Mouse (Mus musculus) kidney, postnatal 0 days (tissue): Measurements from ENCODE around the gene Micu1. TPM values are rescaled to one million over a fixed set of nuclear protein-coding genes. Genes with fewer than 3 reads are reported as not detected.
"Not testable (repeated sequence)": the region's sequence is repeated elsewhere in the genome, so short reads cannot be mapped to it uniquely, and the experiment has no call there.

ENCODE experiments used
- ATAC-seq: fragments of 200-750 bp; cut with Nextera tagmentation; replicated peaks from 2 replicates; pipeline ENCODE4 v1.8.0; 2017; ENCODE audit warnings: low read depth, moderate number of reproducible peaks, moderate TSS enrichment, moderate library complexity; ENCODE audit not compliant: low FRiP score
- DNase-seq: peaks from one replicate; pipeline ENCODE4 v3.0.0-alpha.2; 2016; ENCODE audit warnings: low spot score
- H3K27ac ChIP-seq: fragments of 300-500 bp; sonication (generic); 2 replicates; pipeline ENCODE4 v1.5.1; 2014; ENCODE audit warnings: mild to moderate bottlenecking
- H3K27me3 ChIP-seq: fragments of 300-500 bp; sonication (generic); 2 replicates; pipeline ENCODE4 v1.6.1; 2014; ENCODE audit warnings: low read length, mixed read lengths; ENCODE audit not compliant: insufficient read depth
- H3K36me3 ChIP-seq: fragments of 300-500 bp; sonication (generic); 2 replicates; pipeline ENCODE4 v1.6.1; 2014; ENCODE audit warnings: low read length, mixed read lengths; ENCODE audit not compliant: insufficient read depth
- H3K4me1 ChIP-seq: fragments of 300-500 bp; sonication (generic); replicated peaks from 2 replicates; pipeline ENCODE4 v1.6.1; 2014; ENCODE audit warnings: antibody characterized with exemption, low read length, mixed read lengths; ENCODE audit not compliant: insufficient read depth
- H3K4me2 ChIP-seq: fragments of 300-500 bp; sonication (generic); 2 replicates; pipeline ENCODE4 v1.6.1; 2014; ENCODE audit warnings: mild to moderate bottlenecking, low read length, moderate library complexity, mixed read lengths
- H3K4me3 ChIP-seq: fragments of 300-500 bp; sonication (generic); replicated peaks from 2 replicates; pipeline ENCODE4 v1.5.1; 2014; ENCODE audit warnings: low read depth, low read length
- H3K9ac ChIP-seq: fragments of 300-500 bp; sonication (generic); 2 replicates; pipeline ENCODE4 v1.6.1; 2014; ENCODE audit warnings: low read depth, low read length
- H3K9me3 ChIP-seq: fragments of 300-500 bp; sonication (generic); replicated peaks from 2 replicates; pipeline ENCODE4 v1.6.1; 2016; ENCODE audit warnings: low read length, inconsistent platforms, mixed read lengths
- CTCF ChIP-seq: IDR thresholded peaks from 2 replicates; pipeline ENCODE4 v1.5.1; 2016; ENCODE audit warnings: antibody characterized with exemption, low read depth, mild to moderate bottlenecking, moderate library complexity
- WGBS: fragments of 180-500 bp; shearing (Covaris S2); extraction: QIAGEN DNeasy Blood & Tissue Kit; methylation state at CpG from one replicate; pipeline ENCODE4 v1.1.7; 2014; 5-methylcytosine and 5-hydroxymethylcytosine counted together
- polyA plus RNA-seq: library from polyadenylated mRNA; unstranded; fragments of >200 nt; fragmentation: Nextera tagmentation; extraction: Ambion mirVana; gene quantifications from 2 replicates; pipeline ENCODE4 v1.2.1, GENCODE M21; 2015

Gene Micu1
- polyA plus RNA-seq, 1 experiment from 2014 or later, result 60.9 TPM

DNA sequence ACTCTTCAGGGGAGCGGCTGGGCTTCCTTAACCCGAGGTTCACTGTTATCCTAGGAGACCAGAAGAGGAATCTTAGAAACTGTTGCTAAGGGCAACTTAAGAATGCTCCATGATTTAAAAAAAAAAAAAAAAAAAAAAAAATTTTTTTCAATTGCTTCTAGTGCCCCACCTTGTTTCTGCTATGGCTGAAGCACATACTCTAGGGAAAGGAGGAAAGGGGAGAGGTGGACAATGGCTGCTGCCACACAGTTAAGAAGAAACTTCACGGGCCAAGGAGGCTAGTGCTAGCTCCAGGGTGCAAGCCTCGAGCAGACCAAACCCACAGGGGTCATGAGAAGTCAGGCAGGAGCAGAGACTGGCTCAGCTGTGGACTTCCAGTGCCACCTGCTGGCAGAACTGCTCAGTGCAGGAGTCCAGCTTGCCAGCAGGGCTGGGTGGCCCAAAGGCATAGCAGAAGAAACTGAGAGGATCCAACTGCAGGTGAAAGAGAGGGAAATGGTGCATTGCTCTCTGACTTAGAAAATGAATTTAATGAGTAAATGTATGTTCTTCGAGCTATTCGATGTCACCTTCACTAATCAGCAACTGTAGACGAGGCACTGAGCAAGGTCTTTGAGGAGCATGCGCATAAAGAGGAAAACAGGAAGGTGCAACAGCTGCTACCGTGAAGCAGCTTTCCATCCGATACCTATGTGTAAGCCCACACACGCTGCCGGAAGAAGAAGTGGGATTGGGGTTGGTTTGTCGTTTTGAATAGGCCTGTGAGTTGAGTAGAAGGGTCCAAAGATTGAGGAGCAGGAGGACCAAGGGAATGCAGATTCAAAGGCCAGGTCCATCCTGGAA lies 162.8 kb downstream of the Micu1 start:
- no peaks in the 10 kb centered on the region for H3K36me3 ChIP-seq
- H3K27ac ChIP-seq, result no peak overlapping the region
- peak; percentile 61 for ATAC-seq
- 0 out of 2 replicates have a peak, but pooled peaks cover 6% of the 10 kb centered on the region for H3K4me1 ChIP-seq
- 38% methylated on average over 13 of the region's 13 CpGs for WGBS
- no peak overlapping the region for H3K9ac ChIP-seq
- H3K9me3 ChIP-seq, result no peaks in the 10 kb centered on the region
- peak; percentile 99 for TF ChIP-seq CTCF
- no peak overlapping the region for H3K4me2 ChIP-seq
- H3K4me3 ChIP-seq, result no peak overlapping the region
- peak; percentile 85 for DNase-seq
- no peaks in the 10 kb centered on the region for H3K27me3 ChIP-seq

DNA sequence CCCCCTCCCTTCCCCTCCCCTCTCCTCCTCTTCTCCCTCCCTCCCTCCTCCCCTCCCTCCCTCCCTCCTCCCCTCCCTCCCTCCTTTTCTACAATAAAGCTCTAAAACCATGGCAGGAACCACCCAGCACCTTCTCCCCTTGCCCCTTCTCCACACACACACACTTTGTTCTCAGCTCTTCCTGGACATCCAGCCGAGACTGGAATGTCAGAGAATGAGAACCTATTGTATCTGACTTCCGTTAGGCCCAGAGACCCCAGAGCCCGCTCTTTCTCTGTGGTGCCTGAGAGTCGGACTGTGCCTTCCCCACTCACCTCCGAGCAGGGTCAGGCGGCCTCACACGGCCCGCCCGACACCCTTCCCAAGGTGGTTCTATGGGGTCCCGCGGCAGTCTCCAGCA lies 166.0 kb downstream of the Micu1 start:
- Histone ChIP-seq H3K36me3 (no peaks in the 10 kb centered on the region), H3K27ac (no peak overlapping the region), H3K4me3 (no peak overlapping the region), H3K4me2 (no peak overlapping the region), H3K4me1 (0 out of 2 replicates have a peak, but pooled peaks cover 6% of the 10 kb centered on the region), H3K27me3 (no peaks in the 10 kb centered on the region), H3K9ac (no peak overlapping the region), H3K9me3 (no peaks in the 10 kb centered on the region)
- WGBS, result 63% methylated on average over 11 of the region's 11 CpGs
- DNase-seq, result no peak
- no peak for TF ChIP-seq CTCF
- no peak for ATAC-seq

DNA sequence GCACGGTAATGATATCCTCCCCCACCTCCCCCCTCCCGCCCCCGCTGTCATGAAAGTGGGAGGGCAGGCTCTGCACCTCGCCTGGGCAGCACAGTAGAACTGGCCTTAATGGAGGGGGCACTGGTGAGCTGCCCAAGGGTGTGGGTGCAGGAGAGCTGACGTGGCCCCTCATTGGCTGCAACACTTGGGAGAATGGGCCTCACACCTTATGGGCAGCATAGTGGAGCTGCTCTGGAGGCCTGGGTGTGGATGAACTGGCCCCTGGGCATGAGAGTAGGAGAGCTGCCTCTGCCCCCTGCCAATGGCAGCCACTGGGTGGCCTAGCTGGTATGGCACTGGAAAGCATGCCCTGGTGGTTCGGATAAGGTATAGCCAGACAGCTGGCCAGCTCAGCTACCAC lies 167.8 kb downstream of the Micu1 start:
- ATAC-seq, result peak; percentile 21; the same call in 1 of the 2 replicates
- WGBS, result 80% methylated on average over 6 of the region's 6 CpGs
- no peaks in the 10 kb centered on the region for H3K4me1 ChIP-seq

DNA sequence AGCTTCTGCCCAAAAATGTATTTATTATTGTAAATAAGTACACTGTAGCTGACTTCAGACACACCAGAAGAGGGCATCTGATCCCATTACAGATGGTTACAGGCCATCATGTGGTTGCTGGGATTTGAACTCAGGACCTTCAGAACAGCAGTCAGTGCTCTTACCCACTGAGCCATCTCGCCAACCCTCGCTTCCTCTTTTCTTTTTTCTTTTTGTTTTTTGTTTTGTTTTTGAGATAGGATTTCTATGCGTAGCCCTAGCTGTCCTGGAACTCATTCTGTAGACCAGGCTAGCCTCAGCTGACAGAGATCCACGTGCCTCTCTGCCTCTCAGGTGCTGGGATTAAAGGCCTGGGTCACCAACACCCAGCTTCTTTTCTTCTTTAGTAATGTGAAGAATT lies 170.4 kb downstream of the Micu1 start:
- H3K9me3 ChIP-seq, H3K4me3 ChIP-seq, DNase-seq, ATAC-seq, H3K27ac ChIP-seq, H3K4me2 ChIP-seq, H3K9ac ChIP-seq, H3K4me1 ChIP-seq, H3K27me3 ChIP-seq, H3K36me3 ChIP-seq: not testable (repeated sequence)
- 91% methylated on average over 4 of the region's 4 CpGs for WGBS

More for the DNA sequence above, 167.8 kb downstream of the Micu1 start:
- H3K4me3 ChIP-seq, result no peak overlapping the region
- no peak overlapping the region for H3K27ac ChIP-seq
- no peak overlapping the region for H3K9ac ChIP-seq
- no peaks in the 10 kb centered on the region for H3K36me3 ChIP-seq
- no peaks in the 10 kb centered on the region for H3K27me3 ChIP-seq
- no peaks in the 10 kb centered on the region for H3K9me3 ChIP-seq
- no peak for TF ChIP-seq CTCF
- DNase-seq, result no peak
- no peak overlapping the region for H3K4me2 ChIP-seq

DNA sequence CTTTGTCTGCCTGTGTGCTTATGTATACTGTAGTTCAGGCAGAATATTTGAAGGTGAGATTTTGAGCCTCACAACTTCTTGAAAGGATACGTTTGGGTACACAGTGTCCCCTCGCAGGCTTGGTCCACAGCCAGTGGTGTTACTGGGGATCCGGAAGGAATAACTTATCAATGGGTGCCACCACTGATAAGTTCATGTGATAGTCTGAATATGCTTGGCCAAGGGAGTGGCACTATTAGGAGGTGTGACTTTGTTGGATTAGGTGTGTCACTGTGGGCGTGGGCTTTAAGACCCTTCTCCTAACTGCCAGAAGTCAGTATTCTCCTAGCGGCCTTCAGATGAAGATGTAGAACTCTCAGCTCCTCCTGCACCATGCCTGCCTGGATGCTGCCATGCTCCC lies 170.9 kb downstream of the Micu1 start:
- H3K4me3 ChIP-seq, result no peak overlapping the region
- TF ChIP-seq CTCF, result no peak
- no peak overlapping the region for H3K9ac ChIP-seq
- ATAC-seq (no peak), DNase-seq (no peak)
- no peaks in the 10 kb centered on the region for H3K4me1 ChIP-seq
- no peak overlapping the region for H3K27ac ChIP-seq
- WGBS, result 91% methylated on average over 5 of the region's 5 CpGs
- no peak overlapping the region for H3K4me2 ChIP-seq
- no peaks in the 10 kb centered on the region for H3K27me3 ChIP-seq
- H3K36me3 ChIP-seq, result no peaks in the 10 kb centered on the region
- no peaks in the 10 kb centered on the region for H3K9me3 ChIP-seq

DNA sequence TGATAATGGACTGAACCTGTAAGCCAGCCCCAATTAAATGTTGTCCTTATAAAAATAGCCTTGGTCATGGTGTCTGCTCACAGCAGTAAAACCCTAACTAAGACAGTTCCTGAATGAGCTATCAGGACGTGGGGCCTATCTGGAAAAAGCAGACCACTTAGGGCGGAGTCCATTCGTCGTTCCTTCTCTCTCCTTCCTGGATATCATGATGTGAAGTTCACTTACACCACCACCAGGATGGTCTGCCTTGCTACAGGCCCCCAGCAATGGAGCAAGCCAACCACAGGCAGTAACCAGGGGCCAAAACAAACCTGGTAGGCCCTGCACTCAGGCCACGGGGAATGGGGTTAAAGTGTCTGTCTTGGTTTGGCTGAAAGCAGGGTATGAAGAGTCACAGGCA lies 171.3 kb downstream of the Micu1 start:
- Histone ChIP-seq H3K9ac (no peak overlapping the region), H3K4me1 (0 out of 2 replicates have a peak, but pooled peaks cover 1% of the 10 kb centered on the region), H3K4me3 (no peak overlapping the region), H3K9me3 (no peaks in the 10 kb centered on the region), H3K27ac (no peak overlapping the region), H3K36me3 (no peaks in the 10 kb centered on the region), H3K27me3 (no peaks in the 10 kb centered on the region), H3K4me2 (no peak overlapping the region)
- DNase-seq (no peak), ATAC-seq (no peak)
- no peak for TF ChIP-seq CTCF
- WGBS, result 68% methylated on average over 5 of the region's 5 CpGs

DNA sequence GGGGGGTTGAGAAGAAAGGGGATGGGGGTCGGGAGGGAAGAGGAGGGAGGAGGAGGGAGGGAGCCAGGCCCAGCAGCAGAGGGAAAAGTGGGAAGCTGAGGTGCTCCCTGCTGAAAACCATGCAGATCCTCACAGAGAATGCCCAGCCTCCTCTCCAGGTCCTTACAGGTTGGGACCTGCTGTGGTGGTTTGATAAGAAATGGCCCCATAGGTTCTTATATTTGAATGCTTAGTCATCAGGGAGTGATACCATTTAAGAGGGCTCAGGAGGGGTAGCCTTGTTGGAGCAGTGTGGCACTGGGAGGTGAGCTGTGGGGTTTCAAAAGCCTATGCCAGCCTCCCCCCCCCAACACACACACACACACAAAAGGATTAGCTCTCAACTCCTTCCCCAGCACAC lies 173.1 kb downstream of the Micu1 start:
- 35% methylated on average over 1 of the region's 1 CpGs for WGBS
- no peak overlapping the region for H3K4me2 ChIP-seq
- H3K36me3 ChIP-seq, result no peaks in the 10 kb centered on the region
- H3K9ac ChIP-seq, result no peak overlapping the region
- H3K27me3 ChIP-seq, result no peaks in the 10 kb centered on the region
- DNase-seq, result no peak
- peaks cover 4% of the 10 kb centered on the region; the same call in 1 of the 2 replicates for H3K4me1 ChIP-seq
- H3K9me3 ChIP-seq, result no peaks in the 10 kb centered on the region
- ATAC-seq, result no peak
- no peak for TF ChIP-seq CTCF
- H3K4me3 ChIP-seq, result no peak overlapping the region
- H3K27ac ChIP-seq, result no peak overlapping the region

DNA sequence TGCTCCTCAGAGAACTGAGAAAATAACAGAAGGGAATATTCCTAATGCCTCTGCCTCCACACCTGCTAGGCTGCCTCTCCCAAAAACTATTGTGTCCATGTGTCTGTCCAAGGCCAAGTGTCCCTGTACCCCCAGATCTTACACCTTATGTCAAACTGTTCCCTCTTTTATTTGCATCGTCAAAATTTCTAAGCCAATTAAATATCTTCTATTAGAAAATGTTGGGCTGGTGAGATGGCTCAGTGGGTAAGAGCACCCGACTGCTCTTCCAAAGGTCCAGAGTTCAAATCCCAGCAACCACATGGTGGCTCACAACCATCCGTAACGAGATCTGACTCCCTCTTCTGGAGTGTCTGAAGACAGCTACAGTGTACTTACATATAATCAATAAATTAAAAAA lies 174.4 kb downstream of the Micu1 start:
- not testable (repeated sequence) for H3K9ac ChIP-seq, H3K36me3 ChIP-seq, H3K4me3 ChIP-seq, DNase-seq, H3K9me3 ChIP-seq, H3K27ac ChIP-seq, H3K4me2 ChIP-seq, H3K27me3 ChIP-seq, ATAC-seq
- peaks cover 13% of the 10 kb centered on the region for H3K4me1 ChIP-seq
- WGBS, result 85% methylated on average over 3 of the region's 4 CpGs
